Mouse (Mus musculus): Measurements from ENCODE around the gene Slc13a3. TPM values are rescaled to one million over a fixed set of nuclear protein-coding genes. Genes with fewer than 3 reads are reported as not detected.
A peak's percentile ranks its signal among the peaks of the same experiment; 100 is the strongest.

Gene Slc13a3
- total and polyA plus RNA-seq, 2 experiments from 2014 or later: 17.4 to 25.5 TPM

DNA sequence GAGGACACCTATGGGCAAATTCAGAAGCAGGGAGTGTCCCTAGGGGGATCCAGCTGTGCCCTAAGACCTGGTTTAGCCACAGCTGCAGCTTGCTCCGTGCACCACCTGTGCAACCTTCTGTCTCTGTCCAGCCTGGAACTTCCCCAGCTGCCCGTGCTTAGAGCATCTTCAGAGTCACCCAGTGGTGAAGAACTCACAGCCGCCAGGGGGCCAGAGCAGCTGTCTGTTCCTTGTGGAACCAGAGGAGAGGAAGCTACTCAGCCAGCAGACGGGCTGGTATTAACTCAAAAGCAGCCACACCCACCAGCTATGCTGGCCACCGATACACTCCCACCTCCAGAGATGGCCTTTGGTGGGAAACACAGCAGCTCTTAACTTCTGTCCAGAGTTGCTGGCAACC, 2.9 kb downstream of the Slc13a3 start:
- DNase-seq (ENCODE audit: low spot score) (no peak), ATAC-seq (ENCODE audit: low FRiP score) (no peak)
- Histone ChIP-seq H3K9me3 (ENCODE audit: low read length) (no peaks in the 10 kb centered on the region), H3K4me3 (ENCODE audit: low read depth, low read length) (no peak overlapping the region), H3K4me2 (ENCODE audit: low read depth, low read length, poor library complexity, severe bottlenecking) (no peak overlapping the region), H3K9ac (replicated peaks; ENCODE audit: low read length, poor library complexity, severe bottlenecking) (no peak overlapping the region), H3K27ac (ENCODE audit: low read depth, low read length) (no peak overlapping the region), H3K4me1 (ENCODE audit: insufficient read depth, low read length) (peaks cover 3% of the 10 kb centered on the region; the same call in 1 of the 2 replicates), H3K36me3 (ENCODE audit: insufficient read depth, low read length) (no peaks in the 10 kb centered on the region), H3K27me3 (ENCODE audit: insufficient read depth, low read length) (peaks cover 11% of the 10 kb centered on the region)
- 44% methylated on average over 5 of the region's 5 CpGs for WGBS
- peak; percentile 35 for TF ChIP-seq CTCF (IDR thresholded peaks at IDR 0.05)

DNA sequence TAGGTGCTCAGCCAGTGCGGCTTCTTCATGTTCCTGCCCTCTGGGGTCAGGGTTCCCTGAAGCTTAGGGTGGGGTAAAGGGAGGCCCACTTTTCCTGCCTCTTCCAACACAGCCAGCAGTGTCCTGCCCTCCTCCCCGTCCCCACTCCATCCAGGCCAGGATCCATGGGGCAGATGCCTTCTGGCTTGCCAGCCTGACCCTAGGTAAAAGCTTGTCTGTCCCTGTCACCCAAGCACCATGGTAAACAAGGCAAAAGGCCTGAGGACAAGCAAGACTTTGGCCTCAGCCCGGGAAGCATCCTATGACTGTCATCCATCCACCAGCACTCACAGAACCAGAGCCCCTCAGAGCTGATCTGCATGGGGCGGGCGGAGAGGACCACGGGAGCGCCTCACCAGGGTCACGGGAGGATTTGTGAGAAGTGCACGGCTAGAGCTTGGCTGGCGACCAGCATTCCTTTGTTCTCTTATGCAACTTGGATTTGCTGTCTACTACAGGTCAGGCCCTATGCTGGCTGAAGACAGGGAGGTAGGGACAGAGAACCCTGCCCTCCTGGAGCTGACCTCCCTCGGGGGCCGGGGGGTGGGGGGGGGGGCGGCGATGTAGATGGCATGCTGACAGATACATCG, 5.1 kb downstream of the Slc13a3 start:
- Histone ChIP-seq H3K4me2 (ENCODE audit: low read depth, low read length, poor library complexity, severe bottlenecking) (no peak overlapping the region), H3K4me3 (ENCODE audit: low read depth, low read length) (no peak overlapping the region), H3K9me3 (ENCODE audit: low read length) (no peaks in the 10 kb centered on the region), H3K27ac (ENCODE audit: low read depth, low read length) (no peak overlapping the region), H3K36me3 (ENCODE audit: insufficient read depth, low read length) (no peaks in the 10 kb centered on the region), H3K9ac (replicated peaks; ENCODE audit: low read length, poor library complexity, severe bottlenecking) (no peak overlapping the region), H3K4me1 (ENCODE audit: insufficient read depth, low read length) (no peaks in the 10 kb centered on the region), H3K27me3 (ENCODE audit: insufficient read depth, low read length) (peaks cover 3% of the 10 kb centered on the region)
- DNase-seq (ENCODE audit: low spot score): peak; percentile 15
- TF ChIP-seq CTCF (IDR thresholded peaks at IDR 0.05): no peak
- no peak for ATAC-seq (ENCODE audit: low FRiP score)
- WGBS: 34% methylated on average over 15 of the region's 15 CpGs

DNA sequence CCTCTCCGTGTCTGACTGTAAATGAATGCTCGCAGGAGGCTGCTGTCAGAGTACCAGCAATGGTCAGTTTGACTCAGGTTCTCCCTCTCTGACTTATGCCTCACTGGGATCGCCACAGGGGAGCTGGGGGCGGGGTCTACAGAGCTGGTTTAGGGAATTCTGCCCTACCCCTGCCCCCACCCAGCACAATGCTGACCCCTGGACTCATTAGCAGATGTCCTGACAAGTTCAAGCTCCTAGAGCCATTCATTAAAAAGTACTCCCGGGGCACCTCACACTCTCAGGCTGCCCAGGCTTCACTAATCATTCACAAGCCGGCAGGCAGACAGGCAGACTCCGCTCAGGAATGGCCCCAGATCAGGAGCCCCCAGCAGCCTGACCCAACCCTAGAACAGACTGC, 13.4 kb downstream of the Slc13a3 start:
- WGBS: 31% methylated on average over 7 of the region's 7 CpGs

DNA sequence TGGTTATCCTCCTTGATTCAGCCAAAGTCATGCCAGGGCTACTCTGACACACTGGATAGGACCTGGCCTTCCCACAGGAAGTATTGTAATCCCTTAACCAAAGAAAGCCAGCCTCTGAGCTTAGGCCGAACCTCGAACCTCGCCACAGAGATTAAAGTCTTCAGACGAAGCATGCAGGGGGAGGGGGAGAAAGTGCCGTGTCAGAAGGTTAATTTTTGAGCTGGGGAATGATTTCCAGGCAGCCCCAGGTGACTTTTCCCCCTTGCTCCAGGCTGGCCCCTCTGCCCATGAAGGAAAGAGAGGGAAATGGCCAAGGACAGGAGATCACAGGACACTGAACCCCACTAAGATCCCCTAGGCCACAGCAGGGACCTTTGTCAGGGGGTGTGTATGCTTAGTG, 14.8 kb downstream of the Slc13a3 start:
- H3K4me1 ChIP-seq (ENCODE audit: insufficient read depth, low read length): no peaks in the 10 kb centered on the region
- no peak overlapping the region for H3K4me2 ChIP-seq (ENCODE audit: low read depth, low read length, poor library complexity, severe bottlenecking)
- ATAC-seq (ENCODE audit: low FRiP score) (no peak), DNase-seq (ENCODE audit: low spot score) (no peak)
- H3K27me3 ChIP-seq (ENCODE audit: insufficient read depth, low read length): no peaks in the 10 kb centered on the region
- H3K9ac ChIP-seq (replicated peaks; ENCODE audit: low read length, poor library complexity, severe bottlenecking): no peak overlapping the region
- WGBS: 54% methylated on average over 5 of the region's 5 CpGs
- H3K4me3 ChIP-seq (ENCODE audit: low read depth, low read length): no peak overlapping the region
- no peak for TF ChIP-seq CTCF (IDR thresholded peaks at IDR 0.05)
- no peak overlapping the region for H3K27ac ChIP-seq (ENCODE audit: low read depth, low read length)
- no peaks in the 10 kb centered on the region for H3K36me3 ChIP-seq (ENCODE audit: insufficient read depth, low read length)
- H3K9me3 ChIP-seq (ENCODE audit: low read length): no peaks in the 10 kb centered on the region

More for the DNA sequence above, 13.4 kb downstream of the Slc13a3 start:
- no peak overlapping the region for H3K4me2 ChIP-seq (ENCODE audit: low read depth, low read length, poor library complexity, severe bottlenecking)
- ATAC-seq (ENCODE audit: low FRiP score) (no peak), DNase-seq (ENCODE audit: low spot score) (no peak)
- no peaks in the 10 kb centered on the region for H3K36me3 ChIP-seq (ENCODE audit: insufficient read depth, low read length)
- no peaks in the 10 kb centered on the region for H3K4me1 ChIP-seq (ENCODE audit: insufficient read depth, low read length)
- no peak for TF ChIP-seq CTCF (IDR thresholded peaks at IDR 0.05)
- H3K4me3 ChIP-seq (ENCODE audit: low read depth, low read length): no peak overlapping the region
- no peaks in the 10 kb centered on the region for H3K27me3 ChIP-seq (ENCODE audit: insufficient read depth, low read length)
- no peaks in the 10 kb centered on the region for H3K9me3 ChIP-seq (ENCODE audit: low read length)
- no peak overlapping the region for H3K9ac ChIP-seq (replicated peaks; ENCODE audit: low read length, poor library complexity, severe bottlenecking)
- H3K27ac ChIP-seq (ENCODE audit: low read depth, low read length): no peak overlapping the region

DNA sequence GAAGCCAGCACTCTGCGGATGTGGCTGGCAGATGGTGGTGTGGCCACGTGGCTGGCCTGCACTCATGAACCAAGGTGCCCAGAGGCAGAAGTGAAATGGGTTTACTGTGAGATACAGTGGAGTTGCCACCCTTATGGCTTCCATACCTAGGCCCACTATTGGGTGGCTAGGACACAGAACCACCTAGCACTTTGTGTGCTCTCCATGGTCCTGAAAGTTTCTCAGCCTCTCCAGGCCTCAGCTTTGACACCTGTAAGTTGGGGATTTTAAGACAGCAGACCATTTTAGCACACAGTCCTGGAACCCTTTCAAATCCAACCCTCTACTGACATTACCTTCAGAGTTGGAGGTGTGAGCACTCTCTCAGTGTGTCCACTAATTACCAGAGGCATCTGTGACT, 16.3 kb downstream of the Slc13a3 start:
- Histone ChIP-seq H3K9me3 (ENCODE audit: low read length) (no peaks in the 10 kb centered on the region), H3K36me3 (ENCODE audit: insufficient read depth, low read length) (no peaks in the 10 kb centered on the region), H3K4me3 (ENCODE audit: low read depth, low read length) (no peak overlapping the region), H3K27ac (ENCODE audit: low read depth, low read length) (no peak overlapping the region), H3K27me3 (ENCODE audit: insufficient read depth, low read length) (no peaks in the 10 kb centered on the region), H3K4me2 (ENCODE audit: low read depth, low read length, poor library complexity, severe bottlenecking) (no peak overlapping the region), H3K9ac (replicated peaks; ENCODE audit: low read length, poor library complexity, severe bottlenecking) (no peak overlapping the region), H3K4me1 (ENCODE audit: insufficient read depth, low read length) (no peaks in the 10 kb centered on the region)
- DNase-seq (ENCODE audit: low spot score) (no peak), ATAC-seq (ENCODE audit: low FRiP score) (no peak)
- no peak for TF ChIP-seq CTCF (IDR thresholded peaks at IDR 0.05)
- WGBS: 66% methylated on average over 2 of the region's 2 CpGs

DNA sequence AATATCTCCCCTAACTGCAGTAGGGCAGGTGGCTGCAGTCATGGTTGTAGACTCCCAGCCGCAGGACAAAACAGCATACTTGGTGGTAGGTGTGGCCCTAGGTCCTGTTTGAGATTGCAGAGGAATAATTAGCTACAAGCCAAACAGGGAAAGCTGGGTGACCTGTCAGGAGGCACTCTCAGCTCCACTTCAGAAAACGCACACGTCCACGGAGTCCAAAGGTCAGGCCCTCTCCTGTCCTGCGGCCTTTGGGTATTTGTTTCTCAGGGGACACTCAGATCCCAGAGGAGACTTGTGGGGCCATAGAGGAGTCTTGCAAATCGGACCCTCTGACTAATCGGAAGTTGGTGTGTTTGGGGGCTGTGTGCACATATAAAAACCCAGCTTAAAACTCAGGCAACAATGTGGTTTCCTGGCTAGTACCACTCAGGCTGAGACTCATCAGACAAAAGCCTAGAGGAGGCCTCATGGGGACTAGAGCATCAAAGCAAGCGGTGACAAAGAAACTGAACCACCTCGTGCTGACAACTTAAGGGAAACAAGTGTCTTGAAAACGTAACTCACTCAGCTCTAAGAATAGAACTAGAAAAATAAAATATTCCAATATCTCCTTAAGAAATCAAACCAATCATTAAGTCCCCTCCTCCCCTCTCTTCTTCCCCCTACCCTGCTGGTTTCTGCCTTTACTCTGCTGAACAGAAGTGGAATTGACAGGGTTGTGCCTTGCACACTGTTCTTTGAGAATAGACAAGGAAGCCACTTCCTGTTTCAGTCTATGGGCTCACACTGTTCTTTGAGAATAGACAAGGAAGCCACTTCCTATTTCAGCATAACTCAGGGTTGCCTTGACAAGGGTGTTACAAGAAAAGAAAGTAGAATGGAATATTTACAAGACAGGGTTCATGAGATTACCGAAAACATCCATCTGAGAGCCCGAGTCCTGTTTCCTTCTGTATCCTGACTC, 20.0 kb downstream of the Slc13a3 start:
- no peak for DNase-seq (ENCODE audit: low spot score)
- Histone ChIP-seq H3K27ac (ENCODE audit: low read depth, low read length) (no peak overlapping the region), H3K4me1 (ENCODE audit: insufficient read depth, low read length) (no peaks in the 10 kb centered on the region), H3K36me3 (ENCODE audit: insufficient read depth, low read length) (no peaks in the 10 kb centered on the region), H3K4me3 (ENCODE audit: low read depth, low read length) (no peak overlapping the region), H3K27me3 (ENCODE audit: insufficient read depth, low read length) (no peaks in the 10 kb centered on the region), H3K9ac (replicated peaks; ENCODE audit: low read length, poor library complexity, severe bottlenecking) (no peak overlapping the region), H3K4me2 (ENCODE audit: low read depth, low read length, poor library complexity, severe bottlenecking) (no peak overlapping the region), H3K9me3 (ENCODE audit: low read length) (no peaks in the 10 kb centered on the region)
- ATAC-seq (ENCODE audit: low FRiP score): no peak
- 75% methylated on average over 12 of the region's 12 CpGs for WGBS
- no peak for TF ChIP-seq CTCF (IDR thresholded peaks at IDR 0.05)
